Mouse (Mus musculus): ENCODE results near the gene Arhgef25.
"Not testable (repeated sequence)": the region's sequence is repeated elsewhere in the genome, so short reads cannot be mapped to it uniquely, and the experiment has no call there.

Gene Arhgef25

GRCm38 (mm10) chr10:127167614-127168192 is 22.2 kb downstream of the Arhgef25 start:
- CTCF ChIA-PET: interaction anchor here (1.0 kb wide), 1 partner anchor 20 kb away, joined by 4 read pairs; no protein-coding TSS in a partner anchor

DNA sequence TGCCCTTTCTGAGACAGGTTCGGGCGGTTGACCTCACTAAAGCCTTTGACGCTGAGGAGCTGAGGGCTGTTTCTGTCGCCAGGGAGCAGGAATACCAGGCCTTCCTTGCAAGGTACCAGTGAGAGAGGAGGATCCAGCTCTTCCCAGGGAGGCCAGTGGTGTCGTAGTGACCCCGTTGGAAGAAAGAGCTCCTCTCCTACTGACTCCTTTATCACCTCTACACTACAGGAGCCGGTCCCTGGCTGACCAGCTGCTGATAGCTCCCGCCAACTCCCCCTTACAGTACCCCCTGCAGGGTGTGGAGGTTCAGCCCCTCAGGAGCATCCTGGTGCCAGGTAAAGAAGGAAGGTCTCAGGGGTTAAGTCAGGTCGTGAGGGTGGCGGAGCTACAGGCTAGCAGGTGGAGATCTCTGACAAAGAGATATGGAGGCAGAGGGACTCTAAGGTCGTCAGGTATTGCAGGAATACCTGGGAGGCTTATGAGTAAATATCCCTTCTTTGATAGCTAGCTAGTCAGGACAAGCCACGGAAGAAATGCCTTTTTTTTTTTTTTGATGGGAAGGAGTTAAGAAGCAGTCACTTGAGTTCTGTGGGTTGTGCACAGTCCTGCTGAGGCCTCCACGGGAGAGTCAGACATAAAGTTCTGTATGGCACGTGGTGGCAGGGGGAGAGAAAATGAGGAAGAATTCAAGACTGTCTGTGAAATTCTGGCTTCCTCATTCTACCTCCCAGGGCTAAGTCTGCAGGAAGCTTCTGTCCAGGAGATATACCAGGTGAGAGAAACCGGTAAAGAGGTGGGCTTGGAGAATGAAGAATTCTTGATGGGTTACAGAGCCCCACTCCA is 22.9 kb downstream of the Arhgef25 start:
- CTCF ChIA-PET: interaction anchor here (0.6 kb wide), 1 partner anchor 23 kb away, joined by 4 read pairs; no protein-coding TSS in a partner anchor

- CTCF ChIA-PET: interaction anchor here (0.6 kb wide), 2 partner anchors 23 to 63 kb away, joined by 3 to 4 read pairs; no protein-coding TSS in a partner anchor
Measured at GRCm38 (mm10) chr10:127166404-127166715, 23.5 kb downstream of the Arhgef25 start.

DNA sequence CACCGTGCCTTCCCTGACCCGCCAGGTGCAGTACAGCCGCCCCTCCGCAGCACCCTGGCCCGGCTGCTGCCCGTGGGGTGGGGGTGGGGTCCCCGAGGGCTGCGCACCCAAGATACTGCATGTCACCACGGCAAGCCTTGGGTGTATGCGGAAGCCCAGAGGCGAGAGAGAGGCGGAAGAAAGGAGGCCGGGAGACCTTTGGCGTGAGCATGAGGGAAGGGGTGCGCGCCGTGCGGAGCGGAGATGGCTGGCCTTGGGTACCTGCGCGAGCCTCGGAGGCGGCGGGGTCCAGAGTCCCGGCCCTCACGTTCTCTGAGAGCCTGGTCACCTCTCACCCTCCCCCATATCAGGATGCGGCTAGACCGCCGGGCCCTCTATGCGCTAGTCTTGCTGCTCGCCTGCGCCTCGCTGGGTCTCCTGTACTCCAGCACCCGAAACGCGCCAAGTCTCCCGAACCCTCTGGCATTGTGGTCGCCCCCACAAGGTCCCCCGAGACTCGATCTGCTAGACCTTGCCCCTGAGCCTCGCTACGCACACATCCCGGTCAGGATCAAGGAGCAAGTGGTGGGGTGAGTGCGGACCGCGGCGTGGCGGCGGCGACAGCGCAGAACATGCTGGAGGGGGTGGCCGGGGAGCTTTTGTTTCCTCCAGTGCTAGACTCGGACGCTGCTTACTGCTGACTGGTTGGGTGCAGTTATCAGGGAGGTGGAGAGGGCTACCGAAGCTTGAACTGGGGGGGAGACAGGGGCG is 24.1 kb downstream of the Arhgef25 start:
- CTCF ChIA-PET: interaction anchor here (0.6 kb wide), 2 partner anchors 22 to 64 kb away, joined by 3 to 4 read pairs; no protein-coding TSS in a partner anchor

DNA sequence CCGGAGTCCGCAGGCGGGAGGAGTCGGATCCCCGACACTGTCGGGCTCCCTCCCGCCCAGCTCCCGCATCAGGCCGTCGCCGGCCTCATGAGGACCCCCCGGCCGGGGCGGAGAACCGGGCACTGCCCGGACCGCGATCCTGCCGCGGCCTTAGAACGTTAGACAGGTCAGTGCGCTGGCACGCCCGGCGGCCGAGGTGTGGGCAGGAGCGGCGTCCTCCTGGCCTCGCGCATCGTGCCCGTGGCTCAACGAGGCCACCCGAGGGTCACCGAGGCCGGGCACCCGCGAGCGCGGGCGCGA is 24.6 kb downstream of the Arhgef25 start:
- CTCF ChIA-PET: no interaction called here

GRCm38 (mm10) chr10:127164631-127165353 is 25.1 kb downstream of the Arhgef25 start, which contains the start of gene B4galnt1:
TSS of gene B4galnt1 (plus strand) at chr10:127165225.
- CTCF ChIA-PET: interaction anchor here (0.6 kb wide), 1 partner anchor 19 kb away, joined by 3 read pairs; no protein-coding TSS in a partner anchor

GRCm38 (mm10) chr10:127164190-127164589 is 25.7 kb downstream of the Arhgef25 start:
- CTCF ChIA-PET: interaction anchor here (0.6 kb wide), 2 partner anchors 19 to 31 kb away, joined by 3 to 4 read pairs; no protein-coding TSS in a partner anchor

DNA sequence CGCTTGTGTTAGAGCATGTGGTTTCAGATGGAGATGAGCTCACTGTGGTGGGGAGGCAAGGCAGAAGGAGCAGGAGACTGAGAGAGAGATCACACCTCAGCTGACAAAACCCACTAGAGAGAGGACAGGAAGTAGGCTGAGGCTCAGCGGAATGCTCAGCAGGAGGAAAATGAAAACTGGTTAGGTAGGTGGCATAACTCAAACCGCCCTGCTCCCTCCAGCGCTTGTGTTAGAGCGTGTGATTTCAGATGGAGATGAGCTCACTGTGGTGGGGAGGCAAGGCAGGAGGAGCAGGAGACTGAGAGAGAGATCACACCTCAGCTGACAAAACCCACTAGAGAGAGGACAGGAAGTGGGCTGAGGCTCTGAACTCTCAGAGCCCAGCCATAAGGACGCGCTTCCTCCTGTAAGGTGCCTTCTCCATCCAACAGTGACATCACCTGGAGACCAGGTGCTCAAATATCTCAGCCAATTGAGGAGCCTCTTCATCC is 27.1 kb downstream of the Arhgef25 start:
- CTCF ChIA-PET: interaction anchor here (0.6 kb wide), 1 partner anchor 362 kb away, joined by 9 read pairs; no protein-coding TSS in a partner anchor

- CTCF ChIA-PET: interaction anchor here (0.6 to 0.7 kb wide), 2 partner anchors 16 to 23 kb away, joined by 4 read pairs; no protein-coding TSS in a partner anchor
Measured at GRCm38 (mm10) chr10:127160728-127161127, 29.2 kb downstream of the Arhgef25 start.

GRCm38 (mm10) chr10:127160081-127160480 is 29.8 kb downstream of the Arhgef25 start:
- CTCF ChIA-PET: no interaction called here

DNA sequence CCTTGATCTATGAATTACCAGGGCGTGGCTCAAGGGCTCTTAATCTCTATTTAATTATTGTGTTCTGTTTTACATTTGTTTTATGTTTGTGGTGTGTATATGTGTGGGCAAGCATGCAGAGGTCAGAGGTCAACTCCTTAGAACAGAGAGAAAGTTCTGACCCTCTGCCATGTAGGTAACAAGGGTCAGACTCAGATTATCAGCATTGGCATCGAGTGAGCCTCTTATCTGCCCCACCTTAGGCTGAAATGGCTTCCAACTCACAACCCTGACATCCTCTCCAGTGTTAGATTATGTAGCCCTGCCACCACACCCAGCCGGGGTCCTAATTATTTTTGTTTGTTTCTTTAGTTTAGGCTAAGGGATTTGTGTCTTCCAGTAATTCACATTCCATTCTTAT is 31.4 kb downstream of the Arhgef25 start:
- CTCF ChIA-PET: interaction anchor here (0.6 kb wide), 2 partner anchors 36 to 52 kb away, joined by 3 read pairs; no protein-coding TSS in a partner anchor

DNA sequence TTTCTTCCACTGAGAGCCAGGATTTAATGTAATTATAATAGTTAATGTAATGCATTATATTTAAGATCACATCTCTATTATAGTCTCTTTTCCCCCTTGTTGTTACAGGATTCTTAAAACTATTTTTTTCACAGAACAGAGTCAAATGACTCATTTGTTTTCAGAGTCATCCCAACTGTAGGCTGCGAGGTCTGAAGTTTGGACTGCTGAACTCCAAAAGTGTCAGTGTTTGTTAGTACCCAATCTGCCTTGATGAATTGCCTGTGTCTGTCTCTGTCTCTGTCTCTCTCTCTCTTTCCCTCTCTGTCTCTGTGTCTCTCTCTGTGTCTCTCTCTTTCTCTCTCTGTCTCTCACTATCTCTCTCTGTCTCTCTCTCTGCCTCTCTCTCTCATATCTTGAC is 33.4 kb downstream of the Arhgef25 start:
- CTCF ChIA-PET: no interaction called here

DNA sequence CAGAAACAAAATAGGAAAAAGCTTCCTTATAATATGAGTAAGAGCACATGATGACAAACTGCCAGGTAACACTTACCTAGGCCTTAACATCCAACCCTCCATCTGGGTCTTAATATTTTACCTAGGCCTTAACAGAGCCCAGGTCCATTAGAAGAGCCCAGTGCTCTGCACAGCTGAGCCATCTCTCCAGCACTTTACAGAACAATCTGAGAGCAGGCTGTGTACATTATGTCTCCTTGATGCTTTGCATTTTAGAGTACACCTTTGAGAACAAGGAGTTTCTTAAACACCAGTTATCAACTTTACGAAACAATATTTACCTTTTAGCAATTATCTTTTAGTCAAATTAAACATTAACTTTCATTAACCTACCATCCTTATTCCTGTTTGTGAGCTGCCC is 33.8 kb downstream of the Arhgef25 start:
- CTCF ChIA-PET: no interaction called here

DNA sequence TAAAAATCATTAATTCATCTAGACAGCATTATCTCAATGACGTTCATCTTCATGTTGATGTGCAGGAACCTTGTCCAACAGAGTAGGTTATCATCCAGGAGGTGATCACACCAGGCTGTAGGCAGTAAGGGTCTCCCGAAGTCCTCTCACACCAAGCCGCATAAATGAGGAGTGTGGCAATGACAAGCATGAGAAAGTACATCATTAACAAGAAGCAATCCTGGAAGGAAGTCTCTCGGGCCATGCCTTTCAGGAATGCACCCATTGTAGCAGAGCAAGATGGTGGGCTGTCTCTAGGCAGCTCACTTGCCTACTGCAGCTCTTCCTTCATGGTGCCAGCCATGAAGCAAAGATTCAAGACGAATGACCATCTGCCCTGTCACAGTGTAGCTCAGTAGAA is 35.2 kb downstream of the Arhgef25 start:
- CTCF ChIA-PET: interaction anchor here (1.2 kb wide), 1 partner anchor 14 kb away, joined by 3 read pairs; no protein-coding TSS in a partner anchor

DNA sequence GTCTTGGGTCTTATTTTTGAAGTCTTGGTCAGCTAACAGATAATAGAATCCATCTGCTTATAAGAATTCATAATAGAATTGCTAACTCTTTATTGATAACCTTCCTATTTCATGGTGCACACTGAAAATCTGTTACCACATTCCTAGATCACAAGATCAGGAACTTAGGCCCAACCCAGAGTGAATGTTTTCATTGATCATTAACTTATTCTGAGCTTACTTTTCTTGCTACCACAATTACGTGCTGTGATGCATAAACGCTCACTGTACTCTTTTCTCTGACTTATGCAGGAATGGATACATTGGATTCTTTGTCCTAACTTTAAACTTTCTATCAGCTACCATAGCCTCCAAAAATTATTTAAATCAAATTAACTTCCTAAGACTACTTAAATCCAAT is 35.6 kb downstream of the Arhgef25 start:
- CTCF ChIA-PET: interaction anchor here (1.2 kb wide), 1 partner anchor 14 kb away, joined by 3 read pairs; no protein-coding TSS in a partner anchor

DNA sequence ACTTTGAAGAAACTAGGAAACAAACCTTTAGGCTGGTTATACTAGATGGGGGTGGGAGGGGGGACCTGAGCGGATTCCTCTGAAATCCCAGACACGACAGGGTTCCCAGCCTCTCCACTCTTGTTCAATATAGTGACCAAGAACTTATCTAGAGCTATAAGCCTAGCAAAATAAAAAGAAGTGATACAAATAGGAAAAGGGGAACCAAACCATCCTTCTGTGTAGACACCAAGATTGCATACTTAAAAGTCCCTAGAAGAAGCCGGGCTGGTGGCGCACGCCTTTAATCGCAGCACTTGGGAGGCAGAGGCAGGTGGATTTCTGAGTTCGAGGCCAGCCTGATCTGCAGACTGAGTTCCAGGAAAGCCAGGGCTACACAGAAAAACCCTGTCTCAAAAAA is 36.6 kb downstream of the Arhgef25 start:
- CTCF ChIA-PET: interaction anchor here (0.6 to 1.2 kb wide), 4 partner anchors 9 to 43 kb away, joined by 3 to 8 read pairs (median 4); no protein-coding TSS in a partner anchor

DNA sequence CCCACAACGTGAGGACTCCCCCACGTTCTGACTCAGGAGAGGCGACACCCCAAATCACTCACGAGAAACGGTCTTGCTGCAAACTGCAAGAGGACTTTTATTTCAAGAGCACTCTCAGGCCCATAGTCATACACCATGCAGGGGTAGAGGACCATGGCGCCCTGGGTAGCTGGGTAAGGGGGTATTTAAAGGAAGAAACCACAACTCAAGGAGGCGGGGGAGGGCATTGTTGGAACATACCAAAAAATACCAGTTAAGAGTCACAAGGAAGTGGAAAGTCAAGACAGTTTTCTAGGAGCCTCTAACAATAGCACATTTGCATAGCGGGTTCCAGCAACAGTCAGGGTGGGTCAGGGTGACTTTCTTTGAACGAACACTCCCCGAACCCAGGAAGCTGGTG is 37.3 kb downstream of the Arhgef25 start:
- CTCF ChIA-PET: interaction anchor here (1.0 to 1.2 kb wide), 2 partner anchors 9 to 24 kb away, joined by 6 to 8 read pairs; no protein-coding TSS in a partner anchor

- CTCF ChIA-PET: not testable (repeated sequence)
Measured at GRCm38 (mm10) chr10:127151233-127151632, 38.6 kb downstream of the Arhgef25 start.

DNA sequence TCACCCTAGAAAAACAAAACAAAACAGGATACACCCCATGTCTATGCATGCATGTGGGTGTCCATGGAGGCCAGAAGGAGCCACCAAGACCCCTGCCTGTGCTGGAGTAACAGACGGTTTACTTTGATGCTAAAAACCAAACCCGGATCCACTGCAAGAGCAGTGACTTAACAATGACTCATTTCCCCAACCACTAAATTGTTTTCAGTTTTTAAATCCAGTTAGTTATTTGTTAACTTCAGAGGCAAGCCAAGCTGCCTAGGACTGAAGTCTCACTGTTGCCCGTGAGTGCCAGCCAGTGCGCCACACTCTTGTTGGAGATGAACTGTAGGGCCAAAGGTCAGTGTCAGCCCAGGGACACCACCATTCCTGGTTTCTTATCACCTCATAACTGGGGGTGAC is 39.4 kb downstream of the Arhgef25 start:
- CTCF ChIA-PET: no interaction called here

GRCm38 (mm10) chr10:127147135-127147534 is 42.7 kb downstream of the Arhgef25 start:
- CTCF ChIA-PET: no interaction called here

- CTCF ChIA-PET: interaction anchor here (0.6 to 0.7 kb wide), 3 partner anchors 16 to 80 kb away, joined by 3 to 4 read pairs (median 3); no protein-coding TSS in a partner anchor
Measured at GRCm38 (mm10) chr10:127145303-127145702, 44.6 kb downstream of the Arhgef25 start.

All from spleen, embryonic (tissue).